Mouse (Mus musculus): ENCODE measurements at regions not wholly inside any gene's neighbourhood (a gene's known extent, or its start where the extent isn't known, plus 50 kb on each side); places are given as distances from the start of the nearest gene placed in this dataset.
A peak's percentile ranks its signal among the peaks of the same experiment; 100 is the strongest.

DNA sequence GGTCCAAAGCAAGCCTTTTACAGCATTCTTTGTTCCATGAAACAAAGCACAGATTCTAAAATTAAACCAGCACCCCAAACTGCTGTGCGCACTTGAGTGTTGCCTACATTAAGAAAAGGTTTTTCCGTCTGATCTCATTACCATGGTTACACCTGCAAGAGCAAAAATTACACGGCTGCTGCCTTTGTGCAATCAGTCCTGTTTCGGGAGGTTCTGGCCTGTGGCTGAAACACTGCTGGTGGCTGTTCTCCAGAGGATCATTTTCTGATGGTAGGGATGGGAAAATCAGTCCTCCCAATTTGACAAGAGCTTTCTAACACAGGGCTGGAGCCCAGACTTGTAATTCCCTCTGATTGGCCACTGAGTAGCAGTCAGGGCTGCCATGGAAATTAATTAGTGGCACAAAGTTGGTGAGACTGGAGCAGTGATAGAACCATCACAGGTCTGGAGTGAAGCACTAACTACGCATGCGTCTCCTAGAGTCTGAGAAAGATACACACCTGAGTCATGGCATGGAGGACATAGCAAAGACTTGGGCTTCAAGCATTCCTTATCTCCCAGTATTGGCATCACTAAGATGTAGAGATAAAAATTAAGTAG is 114.8 kb upstream of the Fam49a start:
- Histone ChIP-seq H3K4me3 (ENCODE audit: low read depth, low read length) (no peak overlapping the region), H3K9me3 (ENCODE audit: low read length) (no peaks in the 10 kb centered on the region), H3K27me3 (ENCODE audit: insufficient read depth, low read length) (no peaks in the 10 kb centered on the region), H3K36me3 (ENCODE audit: insufficient read depth) (no peaks in the 10 kb centered on the region), H3K27ac (ENCODE audit: low read depth, low read length) (no peak overlapping the region), H3K4me1 (ENCODE audit: insufficient read depth) (no peaks in the 10 kb centered on the region), H3K9ac (no peak overlapping the region), H3K4me2 (ENCODE audit: low read depth) (no peak overlapping the region)
- peak; percentile 85 for ATAC-seq
- peak; percentile 40 for DNase-seq
- 53% methylated on average over 6 of the region's 6 CpGs for WGBS
- no peak for TF ChIP-seq CTCF (IDR thresholded peaks at IDR 0.05; ENCODE audit: low read depth)

DNA sequence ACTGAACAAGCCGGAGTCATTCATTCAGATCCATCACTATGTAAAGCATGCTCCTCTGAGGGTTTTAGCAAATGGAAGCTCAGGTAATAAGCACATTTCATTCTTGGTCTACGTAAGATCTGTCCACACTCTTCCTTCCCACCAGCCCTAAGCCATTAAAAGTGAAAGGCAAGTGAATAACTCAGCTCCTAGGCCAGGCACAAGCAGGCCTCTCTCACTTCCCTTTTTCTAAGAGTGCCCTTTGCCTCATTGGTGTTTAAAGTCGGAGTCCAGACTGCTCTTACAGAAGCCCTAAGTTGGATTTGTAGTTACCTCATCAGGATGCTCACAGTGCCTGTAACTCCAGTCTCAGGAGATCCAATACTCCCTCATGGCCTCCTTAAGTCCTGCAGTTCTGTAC is 114.1 kb upstream of the Fam49a start:
- no peaks in the 10 kb centered on the region for H3K27me3 ChIP-seq (ENCODE audit: insufficient read depth, low read length)
- ATAC-seq (no peak), DNase-seq (no peak)
- H3K4me1 ChIP-seq (ENCODE audit: insufficient read depth): no peaks in the 10 kb centered on the region
- no peaks in the 10 kb centered on the region for H3K36me3 ChIP-seq (ENCODE audit: insufficient read depth)
- no peak overlapping the region for H3K4me2 ChIP-seq (ENCODE audit: low read depth)
- no peak overlapping the region for H3K9ac ChIP-seq
- no peak overlapping the region for H3K4me3 ChIP-seq (ENCODE audit: low read depth, low read length)
- 87% methylated on average over 3 of the region's 3 CpGs for WGBS
- no peaks in the 10 kb centered on the region for H3K9me3 ChIP-seq (ENCODE audit: low read length)
- no peak for TF ChIP-seq CTCF (IDR thresholded peaks at IDR 0.05; ENCODE audit: low read depth)
- H3K27ac ChIP-seq (ENCODE audit: low read depth, low read length): no peak overlapping the region

DNA sequence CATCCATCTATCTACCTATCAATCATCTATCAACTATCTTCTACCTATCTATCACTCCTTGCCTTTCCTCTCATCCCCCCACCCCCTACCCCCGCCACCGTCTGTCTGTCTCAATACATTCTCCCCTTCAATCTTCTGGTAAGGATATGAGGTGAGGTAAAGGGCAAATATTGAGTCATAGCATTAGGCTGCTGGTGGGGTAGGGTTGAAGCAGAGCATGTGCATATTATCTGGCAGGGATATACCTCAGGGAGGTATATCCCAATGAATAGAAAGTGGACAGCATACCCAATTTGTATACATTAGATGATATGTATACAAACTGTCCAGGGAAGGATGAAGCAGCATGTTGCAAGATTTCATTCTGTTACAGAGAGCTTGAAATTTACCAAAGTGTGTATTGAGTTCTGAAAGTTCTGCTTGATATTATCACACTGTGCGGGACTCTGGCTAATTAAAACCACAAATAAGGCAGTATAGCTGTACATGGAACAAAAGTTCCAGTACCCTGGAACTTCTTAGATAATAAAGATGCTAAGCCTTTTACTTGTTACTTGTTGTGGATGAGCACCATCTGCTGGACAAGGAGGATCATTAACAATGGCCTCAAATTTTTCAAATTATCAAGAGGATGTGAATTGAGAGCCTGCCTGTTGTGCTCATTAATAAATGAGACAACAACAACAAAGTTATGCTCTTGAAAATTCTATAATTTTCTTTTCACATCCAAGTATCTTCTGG is 113.1 kb upstream of the Fam49a start:
- H3K9me3 ChIP-seq (ENCODE audit: low read length): no peaks in the 10 kb centered on the region
- peak; percentile 79 for TF ChIP-seq CTCF (IDR thresholded peaks at IDR 0.05; ENCODE audit: low read depth)
- no peak overlapping the region for H3K4me2 ChIP-seq (ENCODE audit: low read depth)
- no peaks in the 10 kb centered on the region for H3K36me3 ChIP-seq (ENCODE audit: insufficient read depth)
- no peak overlapping the region for H3K27ac ChIP-seq (ENCODE audit: low read depth, low read length)
- no peaks in the 10 kb centered on the region for H3K4me1 ChIP-seq (ENCODE audit: insufficient read depth)
- peak; percentile 57 for ATAC-seq
- H3K27me3 ChIP-seq (ENCODE audit: insufficient read depth, low read length): no peaks in the 10 kb centered on the region
- no peak overlapping the region for H3K9ac ChIP-seq
- WGBS: 56% methylated on average over 3 of the region's 3 CpGs
- DNase-seq: peak; percentile 83
- no peak overlapping the region for H3K4me3 ChIP-seq (ENCODE audit: low read depth, low read length)

DNA sequence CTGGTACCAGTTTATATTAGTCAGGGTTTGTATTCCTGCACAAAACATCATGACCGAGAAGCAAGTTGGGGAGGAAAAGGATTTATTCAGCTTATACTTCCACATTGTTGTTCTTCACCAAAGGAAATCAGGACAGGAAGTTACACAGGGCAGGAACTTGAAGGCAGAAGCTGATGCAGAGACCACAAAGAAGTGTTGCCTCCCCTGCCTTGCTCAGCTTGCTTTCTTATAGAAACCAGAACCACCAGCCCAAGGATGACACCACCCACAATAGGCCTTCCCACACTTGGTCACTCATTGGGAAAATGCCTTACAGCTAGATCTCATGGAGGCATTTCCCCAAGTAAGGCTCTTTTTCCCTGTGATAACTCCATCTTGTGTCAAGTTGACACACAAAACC is 97.5 kb upstream of the Fam49a start:
- Histone ChIP-seq H3K9ac (no peak overlapping the region), H3K9me3 (ENCODE audit: low read length) (no peaks in the 10 kb centered on the region), H3K36me3 (ENCODE audit: insufficient read depth) (no peaks in the 10 kb centered on the region), H3K27me3 (ENCODE audit: insufficient read depth, low read length) (no peaks in the 10 kb centered on the region), H3K4me1 (ENCODE audit: insufficient read depth) (no peaks in the 10 kb centered on the region), H3K27ac (ENCODE audit: low read depth, low read length) (no peak overlapping the region), H3K4me2 (ENCODE audit: low read depth) (no peak overlapping the region), H3K4me3 (ENCODE audit: low read depth, low read length) (no peak overlapping the region)
- ATAC-seq (no peak), DNase-seq (no peak)
- no peak for TF ChIP-seq CTCF (IDR thresholded peaks at IDR 0.05; ENCODE audit: low read depth)
- 86% methylated on average over 1 of the region's 1 CpGs for WGBS

DNA sequence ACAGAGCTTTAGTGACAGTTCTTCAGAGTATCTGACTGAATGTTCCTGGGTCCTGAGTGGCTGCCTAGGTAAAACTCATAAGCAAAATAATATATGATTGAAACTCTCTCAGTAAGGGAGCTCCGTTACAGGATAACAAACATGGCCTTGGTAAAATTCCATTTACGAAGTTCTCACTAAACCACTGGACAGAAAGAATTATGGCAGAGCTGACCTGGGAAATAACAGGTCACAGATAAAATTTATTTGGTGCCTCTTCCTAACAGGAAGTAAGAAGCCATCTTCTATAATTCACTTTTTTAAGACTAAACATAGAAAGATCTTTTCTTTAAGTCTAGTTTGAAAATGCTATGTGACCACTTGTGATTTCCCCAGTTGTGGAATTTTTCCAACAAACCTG is 91.4 kb upstream of the Fam49a start:
- H3K4me1 ChIP-seq (ENCODE audit: insufficient read depth): no peaks in the 10 kb centered on the region
- no peak overlapping the region for H3K9ac ChIP-seq
- H3K4me3 ChIP-seq (ENCODE audit: low read depth, low read length): no peak overlapping the region
- no peaks in the 10 kb centered on the region for H3K36me3 ChIP-seq (ENCODE audit: insufficient read depth)
- H3K27me3 ChIP-seq (ENCODE audit: insufficient read depth, low read length): no peaks in the 10 kb centered on the region
- no peak for DNase-seq
- ATAC-seq: no peak
- H3K27ac ChIP-seq (ENCODE audit: low read depth, low read length): no peak overlapping the region
- no peaks in the 10 kb centered on the region for H3K9me3 ChIP-seq (ENCODE audit: low read length)
- 95% methylated on average over 2 of the region's 2 CpGs for WGBS
- no peak overlapping the region for H3K4me2 ChIP-seq (ENCODE audit: low read depth)
- TF ChIP-seq CTCF (IDR thresholded peaks at IDR 0.05; ENCODE audit: low read depth): no peak

DNA sequence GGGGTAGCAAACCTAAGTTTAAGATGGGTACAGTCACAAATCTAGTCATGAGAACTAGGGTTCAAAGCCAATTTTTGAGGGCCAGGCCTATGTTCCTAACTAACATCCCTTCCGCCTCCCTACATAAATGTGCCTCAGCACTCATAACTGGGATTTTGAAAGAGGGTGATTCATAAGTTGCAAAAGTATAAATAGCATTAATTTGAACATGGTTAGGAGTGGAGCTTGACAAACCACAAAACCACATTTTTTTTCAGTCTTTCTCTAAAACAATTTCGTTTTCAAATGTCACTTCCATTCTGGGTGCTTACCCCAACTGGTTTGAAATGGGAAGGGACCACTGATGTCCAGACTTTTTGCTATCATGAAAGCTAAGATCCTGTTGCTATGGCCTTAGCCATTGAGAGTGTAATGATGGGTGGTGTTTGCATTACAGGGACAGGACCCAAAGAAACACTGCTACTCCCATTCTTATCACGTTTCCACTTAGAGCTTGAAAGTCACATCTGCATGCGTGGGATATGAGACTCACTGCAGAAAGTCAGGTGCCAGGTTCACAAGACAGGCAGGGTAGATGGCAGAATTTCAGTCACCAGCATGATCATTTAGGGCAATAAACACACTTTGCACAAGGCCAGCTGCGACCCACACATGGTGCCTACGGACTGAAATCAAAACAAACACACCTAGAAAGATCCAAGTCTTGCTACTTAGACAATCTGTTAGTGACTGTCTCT is 89.7 kb upstream of the Fam49a start:
- Histone ChIP-seq H3K4me3 (ENCODE audit: low read depth, low read length) (no peak overlapping the region), H3K4me1 (ENCODE audit: insufficient read depth) (peaks cover 5% of the 10 kb centered on the region; the same call in 1 of the 2 replicates), H3K36me3 (ENCODE audit: insufficient read depth) (no peaks in the 10 kb centered on the region), H3K4me2 (ENCODE audit: low read depth) (no peak overlapping the region), H3K27me3 (ENCODE audit: insufficient read depth, low read length) (no peaks in the 10 kb centered on the region), H3K9me3 (ENCODE audit: low read length) (no peaks in the 10 kb centered on the region), H3K27ac (ENCODE audit: low read depth, low read length) (no peak overlapping the region), H3K9ac (no peak overlapping the region)
- DNase-seq (peak; percentile 1), ATAC-seq (no peak)
- TF ChIP-seq CTCF (IDR thresholded peaks at IDR 0.05; ENCODE audit: low read depth): no peak
- 81% methylated on average over 6 of the region's 6 CpGs for WGBS

Data from forebrain, postnatal 0 days (tissue).